Mouse (Mus musculus) inflammation-experienced regulatory T-cells, adult 6 months (primary cell): ENCODE measurements around the gene Junb. TPM values are rescaled to one million over a fixed set of nuclear protein-coding genes. Genes with fewer than 3 reads are reported as not detected.

Source experiments
- ATAC-seq: one replicate; pipeline ENCODE4 v1.8.0; 2017
- polyA plus RNA-seq, 3 experiments: library from polyadenylated mRNA; unstranded; fragments of 100-300 nt; shearing (Covaris generic); gene quantifications; one replicate each; pipeline ENCODE4 v1.2.1; 2017

Gene Junb
- polyA plus RNA-seq = 10 to 100 TPM; 28.1 to 33.6 (median 33.1) TPM

DNA sequence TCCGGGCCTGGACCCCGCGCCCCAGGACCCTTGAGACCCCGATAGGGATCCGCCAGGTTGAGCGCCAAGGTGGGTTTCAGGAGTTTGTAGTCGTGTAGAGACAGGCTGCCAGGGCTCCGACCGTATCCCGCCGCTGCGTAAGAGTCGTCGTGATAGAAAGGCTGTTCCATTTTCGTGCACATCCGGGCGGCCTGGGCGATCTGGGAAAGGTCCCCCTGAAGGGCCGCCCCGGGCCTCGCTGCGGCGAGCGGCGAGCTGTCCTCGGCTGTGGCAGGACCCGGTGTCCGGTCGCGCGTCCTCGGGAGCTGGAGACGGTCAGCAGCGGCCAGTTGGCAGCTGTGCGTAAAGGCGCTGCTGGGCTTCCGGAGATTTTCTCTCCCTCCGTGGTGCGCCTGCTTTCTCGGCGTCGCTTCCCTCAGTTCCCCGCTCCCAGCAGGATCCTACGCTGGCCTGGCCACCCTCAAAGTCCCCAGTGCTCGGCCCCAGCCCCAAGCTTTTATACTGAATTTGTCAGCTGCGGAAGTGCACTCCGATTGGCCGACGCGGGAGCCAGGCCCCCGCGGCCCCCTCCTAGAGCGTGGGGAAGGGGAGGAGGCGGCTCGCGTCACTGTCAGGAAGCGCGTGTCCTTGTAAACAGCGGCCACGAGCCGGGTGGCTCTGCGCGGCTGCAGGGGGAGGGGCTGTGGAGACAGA lies at the start of gene Junb:
TSS of gene Junb (minus strand) at position 471 of the 693 bp plus-strand sequence.
- ATAC-seq = peak; percentile 41

GRCm38 (mm10) chr8:85027922-85028321 lies 49.4 kb upstream of the Junb start:
- ATAC-seq = no peak

- no peak for ATAC-seq
Observed at GRCm38 (mm10) chr8:85027516-85027855, 49.0 kb upstream of the Junb start.

GRCm38 (mm10) chr8:85026670-85027515 lies 48.4 kb upstream of the Junb start, which contains the start of gene Trir:
Trir (plus strand) TSS chr8:85026823.
- peak; percentile 57 for ATAC-seq

DNA sequence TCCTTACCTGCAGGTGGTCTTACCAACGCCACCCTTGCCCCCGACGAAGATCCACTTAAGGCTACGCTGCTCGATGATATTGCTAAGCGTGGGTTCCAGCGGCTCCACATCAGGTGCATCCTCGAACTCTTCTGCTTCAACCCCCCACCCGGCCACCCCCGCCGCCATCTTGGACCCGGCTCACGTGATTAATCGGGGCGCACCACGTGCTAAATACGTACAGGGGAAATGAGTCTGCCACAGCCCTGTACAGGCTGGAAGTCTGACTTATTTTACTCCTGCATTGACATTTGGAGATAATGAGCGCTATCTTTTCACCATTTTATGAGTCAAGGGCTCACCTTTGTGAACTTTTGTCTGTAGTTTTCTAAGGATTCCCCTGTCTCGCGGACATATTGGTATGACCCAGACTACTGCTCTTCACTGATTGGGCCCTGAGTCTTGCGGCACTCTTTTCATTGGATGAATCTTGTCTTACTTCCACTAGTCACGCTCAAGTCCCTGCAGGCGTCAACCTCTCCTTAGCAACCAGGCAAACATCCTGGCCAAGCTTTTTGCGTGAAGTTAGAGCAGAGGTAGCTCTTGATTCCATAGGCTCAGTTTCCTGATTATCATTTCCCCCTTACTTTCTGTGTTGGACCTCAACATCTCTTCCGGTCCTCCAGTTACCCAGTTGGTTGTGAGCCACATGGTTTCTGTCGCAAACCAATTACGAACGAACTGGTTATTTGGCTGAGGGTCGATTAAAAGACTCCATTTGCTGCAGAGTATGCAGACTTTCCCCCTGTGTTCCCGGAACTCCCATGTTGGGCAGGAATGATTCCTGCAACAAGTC lies 46.8 kb upstream of the Junb start, which contains the start of gene Asna1:
TSS of gene Asna1 (minus strand) at position 184 of the 835 bp plus-strand sequence.
- ATAC-seq = peak; percentile 95

DNA sequence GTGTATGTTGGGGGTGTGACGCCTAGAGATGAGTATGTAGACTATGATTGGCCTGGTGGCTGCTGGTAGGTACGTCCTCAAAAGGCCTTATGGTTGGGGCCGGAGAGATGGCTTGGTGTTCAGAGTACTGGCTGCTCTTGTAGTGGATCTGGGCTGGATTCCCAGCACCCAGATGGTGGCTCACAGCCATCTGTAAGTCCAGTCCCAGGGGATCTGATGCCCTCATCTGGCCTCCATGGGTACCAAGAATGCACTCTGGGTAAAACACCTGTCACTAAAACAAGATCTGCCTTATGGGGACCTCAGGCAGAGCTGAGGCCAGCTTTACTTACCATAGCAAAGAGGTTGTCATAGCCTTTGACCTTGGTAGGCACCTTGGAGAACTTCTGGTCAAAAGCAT lies 45.3 kb upstream of the Junb start:
- no peak for ATAC-seq

DNA sequence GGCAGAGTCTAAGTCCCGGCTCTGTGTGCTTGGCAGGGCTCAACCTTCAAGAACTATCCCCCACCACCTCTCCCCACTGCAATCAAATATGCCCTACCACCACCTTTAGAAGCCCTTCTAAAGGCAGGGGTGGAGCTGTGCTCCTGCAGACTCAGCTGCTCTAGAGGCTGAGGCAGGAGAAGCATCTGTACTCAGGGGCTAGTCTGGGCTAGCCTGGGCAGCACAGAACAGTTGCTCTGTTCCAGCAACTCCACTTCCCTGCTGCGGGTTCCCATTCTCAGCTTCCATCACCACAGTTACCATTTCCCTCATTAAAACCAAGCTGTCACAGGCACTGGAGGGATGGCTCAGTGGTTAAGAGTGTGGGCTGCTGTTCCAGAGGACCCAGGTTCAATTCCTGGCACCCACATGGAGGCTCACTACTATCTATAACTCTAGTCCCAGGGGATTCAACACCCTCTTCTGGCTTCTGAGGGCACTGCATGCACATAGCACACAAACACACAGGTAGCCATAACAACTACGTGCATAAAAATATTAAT lies 43.1 kb upstream of the Junb start:
- ATAC-seq = no peak

DNA sequence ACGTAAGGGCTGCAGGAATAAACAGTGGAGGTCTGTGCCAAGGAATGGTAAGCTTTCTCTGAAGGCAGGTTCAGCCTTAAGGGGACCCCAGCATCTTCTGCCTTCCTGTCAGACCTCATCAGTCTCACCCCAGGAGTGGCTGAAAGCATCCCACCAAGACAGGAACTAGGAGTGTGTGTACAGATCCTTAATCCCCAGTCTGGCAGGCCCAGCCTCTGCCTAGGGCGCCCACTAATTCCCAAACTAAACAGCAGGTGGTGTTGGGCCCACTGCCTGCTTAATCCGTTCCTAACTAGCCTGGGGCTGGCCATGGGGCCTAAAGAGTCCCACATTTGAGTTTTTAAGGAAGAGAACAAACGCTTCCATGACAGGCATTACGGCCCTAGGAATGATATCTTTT lies 38.7 kb upstream of the Junb start:
- no peak for ATAC-seq

- ATAC-seq = no peak
Observed at GRCm38 (mm10) chr8:85016724-85017123, 38.2 kb upstream of the Junb start.

- no peak for ATAC-seq
Observed at GRCm38 (mm10) chr8:85014431-85014830, 35.9 kb upstream of the Junb start, which contains the start of gene Best2. Best2 (minus strand) TSS chr8:85014531.

GRCm38 (mm10) chr8:85013230-85013840 lies 34.8 kb upstream of the Junb start:
- peak; percentile 86 for ATAC-seq

DNA sequence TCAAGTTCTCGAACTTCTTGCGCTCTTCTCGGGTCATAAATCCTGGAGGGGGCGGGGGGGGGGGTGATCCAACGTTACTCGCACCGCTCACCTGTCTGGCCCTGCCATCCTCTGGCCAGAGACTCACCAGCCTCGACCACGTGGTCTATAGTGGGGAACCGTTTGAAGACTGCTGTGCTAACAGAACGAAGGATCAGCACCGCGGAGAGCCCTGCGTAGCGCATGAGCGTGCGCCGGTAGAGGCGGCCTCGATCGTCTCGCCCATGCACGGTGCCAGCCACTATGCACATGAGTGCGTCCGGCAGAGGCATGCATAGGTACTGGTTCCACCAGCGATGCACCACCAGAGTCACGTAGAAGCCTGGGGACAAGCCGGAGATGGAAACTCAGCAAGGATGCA lies 32.7 kb upstream of the Junb start:
- no peak for ATAC-seq

- no peak for ATAC-seq
Observed at GRCm38 (mm10) chr8:85007686-85008085, 29.2 kb upstream of the Junb start.

DNA sequence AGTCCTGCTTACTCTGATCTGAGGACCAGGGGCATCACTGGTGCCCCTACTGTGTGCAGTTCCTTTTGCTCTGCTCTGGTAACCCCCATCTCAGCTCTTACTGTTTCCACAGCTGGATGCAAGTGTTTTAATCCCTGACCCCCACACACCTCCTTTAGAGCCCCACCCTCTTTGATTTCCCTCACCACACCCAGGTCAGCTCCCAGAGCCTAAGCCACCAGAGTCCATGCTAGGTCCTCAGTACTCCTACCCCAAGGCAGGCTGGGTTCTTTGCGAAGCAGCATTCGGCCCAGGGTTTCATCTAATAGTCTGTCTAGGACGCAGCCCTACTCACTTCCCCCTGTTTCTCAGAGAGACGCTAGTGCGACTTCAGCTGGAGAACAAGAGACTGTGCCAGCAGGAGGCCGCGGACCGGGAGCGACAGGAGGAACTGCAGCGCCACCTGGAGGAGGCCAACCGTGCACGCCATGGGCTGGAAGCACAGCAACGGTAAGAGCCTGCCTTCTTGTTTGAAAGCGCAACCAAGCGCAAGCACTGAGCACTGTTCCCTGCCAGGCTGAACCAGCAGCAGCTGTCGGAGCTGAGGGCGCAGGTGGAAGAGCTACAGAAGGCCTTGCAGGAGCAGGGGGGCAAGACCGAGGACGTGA lies 19.3 kb upstream of the Junb start:
- peak; percentile 98 for ATAC-seq

GRCm38 (mm10) chr8:84996978-84997377 lies 18.5 kb upstream of the Junb start:
- ATAC-seq = no peak

DNA sequence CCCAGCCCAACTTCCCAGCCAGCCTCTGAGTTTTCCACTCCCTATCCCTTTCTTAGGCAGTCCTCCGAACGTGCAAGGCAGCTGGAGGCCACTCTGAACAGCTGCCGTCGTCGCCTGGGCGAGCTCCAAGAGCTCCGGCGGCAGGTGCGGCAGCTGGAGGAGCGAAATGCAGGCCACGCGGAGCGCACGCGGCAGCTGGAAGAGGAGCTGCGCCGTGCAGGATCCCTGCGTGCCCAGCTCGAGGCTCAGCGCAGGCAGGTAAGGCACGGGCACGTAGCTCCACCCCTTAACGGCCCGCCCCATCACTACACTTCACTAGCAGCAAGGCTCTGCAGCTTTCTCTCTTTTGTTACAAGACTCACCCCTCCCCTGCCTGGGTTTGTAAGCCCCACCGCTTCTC lies 17.2 kb upstream of the Junb start:
- ATAC-seq = no peak

DNA sequence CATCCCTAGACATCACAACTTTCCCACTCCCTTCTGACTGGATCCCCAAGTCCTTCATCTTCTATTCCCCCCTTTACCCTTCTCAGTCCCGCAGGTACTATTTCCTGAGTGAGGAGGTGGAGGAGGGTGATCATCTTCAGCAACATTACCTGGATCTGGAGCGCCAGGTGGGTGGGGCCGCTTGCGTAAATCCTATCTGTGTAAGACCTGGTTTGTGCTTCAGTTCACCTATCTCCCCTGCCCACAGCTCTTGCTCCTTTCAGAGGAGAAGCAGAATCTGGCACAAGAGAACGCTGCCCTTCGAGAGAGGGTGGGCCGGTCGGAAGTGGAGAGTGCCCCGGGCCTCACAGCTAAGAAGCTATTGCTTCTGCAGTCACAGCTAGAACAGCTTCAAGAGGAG lies 15.9 kb upstream of the Junb start:
- ATAC-seq = no peak

DNA sequence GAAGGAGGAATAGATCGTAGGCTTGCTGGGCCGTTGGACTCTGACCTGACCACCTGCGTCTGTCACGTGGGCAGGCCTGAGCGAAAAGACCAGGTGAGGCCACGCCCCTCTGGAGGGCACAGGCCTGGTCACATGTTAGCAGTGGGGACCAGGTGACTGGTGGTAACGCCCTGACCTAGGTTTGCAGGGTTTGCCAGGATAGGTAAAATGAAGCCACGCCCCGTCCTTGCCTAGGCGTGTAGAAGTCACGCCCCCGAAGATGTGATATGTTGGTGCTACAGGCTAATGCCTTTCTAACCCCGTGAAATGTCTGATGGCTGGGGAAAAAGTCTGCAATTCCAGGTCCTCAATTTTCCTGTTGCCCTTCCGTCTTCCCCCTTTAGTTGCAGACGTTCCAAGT lies 12.3 kb upstream of the Junb start:
- ATAC-seq = no peak

- peak; percentile 77 for ATAC-seq
Observed at GRCm38 (mm10) chr8:84990349-84990748, 11.8 kb upstream of the Junb start, which contains the start of gene Hook2. Hook2 (plus strand) TSS chr8:84990603.

- ATAC-seq = no peak
Observed at GRCm38 (mm10) chr8:84989810-84990209, 11.3 kb upstream of the Junb start.

GRCm38 (mm10) chr8:84989311-84989731 lies 10.8 kb upstream of the Junb start:
- no peak for ATAC-seq

DNA sequence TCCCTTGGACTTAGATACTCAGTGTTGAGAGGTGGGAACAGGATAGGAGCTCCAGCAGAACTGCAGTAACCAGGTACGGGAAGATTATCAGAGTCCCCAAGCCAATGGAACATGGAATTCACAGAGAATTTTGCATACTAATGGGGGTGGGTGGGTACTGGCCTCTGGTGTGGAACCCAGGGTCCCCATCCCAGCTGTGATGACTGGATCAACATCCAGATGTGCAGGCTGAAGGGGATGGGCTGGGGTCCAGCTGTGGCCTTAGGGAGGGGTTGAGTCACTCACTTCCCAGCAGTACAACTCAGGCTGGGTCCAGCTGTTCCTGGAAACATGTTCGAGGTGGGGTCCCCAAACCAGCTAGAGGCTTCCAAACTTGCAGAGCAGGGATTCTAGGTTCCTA lies 9.4 kb upstream of the Junb start:
- ATAC-seq = no peak
